Mouse (Mus musculus) heart, embryonic 12.5 days (tissue): ENCODE results near the gene Casz1. TPM values are rescaled to one million over a fixed set of nuclear protein-coding genes. Genes with fewer than 3 reads are reported as not detected.

Source experiments
- ATAC-seq: fragments of 200-750 bp; cut with Nextera tagmentation; 2 replicates; pipeline ENCODE4 v1.8.0; 2017; ENCODE audit warnings: moderate TSS enrichment, moderate library complexity; ENCODE audit not compliant: insufficient number of reproducible peaks, low FRiP score
- H3K27ac ChIP-seq: fragments of 300-500 bp; sonication (generic); 2 replicates; pipeline ENCODE4 v1.5.1; 2016; ENCODE audit warnings: mild to moderate bottlenecking, moderate library complexity; ENCODE audit not compliant: poor library complexity, severe bottlenecking
- H3K27me3 ChIP-seq: fragments of 300-500 bp; sonication (generic); replicated peaks from 2 replicates; pipeline ENCODE4 v1.6.1; 2016; ENCODE audit warnings: mild to moderate bottlenecking, moderate library complexity
- H3K36me3 ChIP-seq: fragments of 300-500 bp; sonication (generic); 2 replicates; pipeline ENCODE4 v1.6.1; 2016; ENCODE audit warnings: mild to moderate bottlenecking, moderate library complexity
- H3K4me1 ChIP-seq: fragments of 300-500 bp; sonication (generic); replicated peaks from 2 replicates; pipeline ENCODE4 v1.6.1; 2016; ENCODE audit warnings: mild to moderate bottlenecking
- H3K4me2 ChIP-seq: fragments of 300-500 bp; sonication (generic); 2 replicates; pipeline ENCODE4 v1.6.1; 2016; ENCODE audit warnings: mild to moderate bottlenecking, moderate library complexity
- H3K4me3 ChIP-seq: fragments of 300-500 bp; sonication (generic); 2 replicates; pipeline ENCODE4 v1.5.1; 2016; ENCODE audit warnings: mild to moderate bottlenecking
- H3K9ac ChIP-seq: fragments of 300-500 bp; sonication (generic); 2 replicates; pipeline ENCODE4 v1.6.1; 2016; ENCODE audit warnings: mild to moderate bottlenecking, moderate library complexity
- H3K9me3 ChIP-seq: fragments of 300-500 bp; sonication (generic); replicated peaks from 2 replicates; pipeline ENCODE4 v1.6.1; 2016; ENCODE audit warnings: mild to moderate bottlenecking, moderate library complexity
- WGBS: fragments of 180-500 bp; shearing (Covaris S2); methylation state at CpG from one replicate; pipeline ENCODE4 v1.1.7; 2016; 5-methylcytosine and 5-hydroxymethylcytosine counted together
- polyA plus RNA-seq: library from polyadenylated mRNA; unstranded; fragments of >200 nt; fragmentation: Nextera tagmentation; extraction: Ambion mirVana; gene quantifications from 2 replicates; pipeline ENCODE4 v1.2.1, GENCODE M21; 2016

The Casz1 gene
- polyA plus RNA-seq, 1 experiment from 2014 or later: 23.6 TPM

- 82% methylated on average over 12 of the region's 12 CpGs for WGBS
- no peak for ATAC-seq
- Histone ChIP-seq H3K9me3 (no peaks in the 10 kb centered on the region), H3K27ac (no peak overlapping the region), H3K4me2 (no peak overlapping the region), H3K9ac (no peak overlapping the region), H3K36me3 (peaks cover 57% of the 10 kb centered on the region), H3K4me1 (peaks cover 74% of the 10 kb centered on the region), H3K4me3 (no peak overlapping the region), H3K27me3 (no peaks in the 10 kb centered on the region)
These were observed 132.5 kb downstream of the Casz1 start for GRCm38 (mm10) chr4:148936727-148937126.

DNA sequence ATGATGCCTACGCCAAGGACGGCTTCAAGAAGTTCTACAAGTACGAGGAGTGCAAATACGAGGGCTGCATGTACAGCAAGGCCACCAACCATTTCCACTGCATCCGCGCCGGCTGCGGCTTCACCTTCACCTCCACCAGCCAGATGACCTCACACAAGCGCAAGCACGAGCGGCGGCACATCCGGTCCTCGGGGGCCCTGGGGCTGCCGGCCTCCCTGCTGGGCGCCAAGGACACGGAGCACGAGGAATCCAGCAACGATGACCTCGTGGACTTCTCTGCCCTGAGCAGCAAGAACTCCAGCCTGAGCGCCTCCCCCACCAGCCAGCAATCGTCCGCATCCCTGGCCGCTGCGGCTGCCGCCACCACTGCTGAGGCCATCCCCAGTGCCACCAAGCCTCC is 134.3 kb downstream of the Casz1 start:
- no peaks in the 10 kb centered on the region for H3K9me3 ChIP-seq
- no peak overlapping the region for H3K4me2 ChIP-seq
- H3K4me1 ChIP-seq: peaks cover 58% of the 10 kb centered on the region
- H3K9ac ChIP-seq: peak overlapping the region; percentile 33; the same call in 1 of the 2 replicates
- peaks cover 57% of the 10 kb centered on the region for H3K36me3 ChIP-seq
- H3K27ac ChIP-seq: peak overlapping the region; percentile 14; the same call in 1 of the 2 replicates
- WGBS: 83% methylated on average over 26 of the region's 26 CpGs
- peaks cover 9% of the 10 kb centered on the region; the same call in 1 of the 2 replicates for H3K27me3 ChIP-seq
- H3K4me3 ChIP-seq: no peak overlapping the region
- ATAC-seq: no peak

GRCm38 (mm10) chr4:148940674-148941211 is 136.5 kb downstream of the Casz1 start:
- Histone ChIP-seq H3K36me3 (peaks cover 70% of the 10 kb centered on the region), H3K9ac (peak overlapping the region; percentile 61), H3K27ac (peak overlapping the region; percentile 60), H3K4me2 (peak overlapping the region; percentile 56), H3K27me3 (peaks cover 19% of the 10 kb centered on the region), H3K4me3 (peak overlapping the region; percentile 2; the same call in 1 of the 2 replicates), H3K4me1 (peaks cover 36% of the 10 kb centered on the region), H3K9me3 (no peaks in the 10 kb centered on the region)
- WGBS: 16% methylated on average over 25 of the region's 25 CpGs
- ATAC-seq: peak; percentile 85

DNA sequence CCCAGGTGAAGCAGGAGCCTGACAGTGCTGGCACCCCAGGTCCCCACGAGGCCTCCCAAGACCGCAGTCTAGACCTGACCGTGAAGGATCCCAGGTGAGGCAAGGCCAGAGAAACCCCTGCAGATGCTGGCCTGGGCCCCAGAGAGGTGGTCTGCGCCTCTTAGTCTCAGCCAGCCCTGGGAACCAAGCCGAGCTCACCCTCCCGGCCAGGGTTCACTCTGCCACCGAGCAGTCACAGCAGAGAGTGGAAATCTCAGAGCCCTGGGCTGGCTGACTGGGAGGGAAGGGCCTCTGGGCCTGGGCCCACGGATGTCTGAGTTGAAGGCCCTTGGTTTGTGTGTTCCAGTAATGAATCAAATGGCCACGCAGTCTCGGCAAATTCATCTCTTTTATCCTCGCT is 137.1 kb downstream of the Casz1 start:
- no peak for ATAC-seq
- H3K36me3 ChIP-seq: peaks cover 72% of the 10 kb centered on the region

DNA sequence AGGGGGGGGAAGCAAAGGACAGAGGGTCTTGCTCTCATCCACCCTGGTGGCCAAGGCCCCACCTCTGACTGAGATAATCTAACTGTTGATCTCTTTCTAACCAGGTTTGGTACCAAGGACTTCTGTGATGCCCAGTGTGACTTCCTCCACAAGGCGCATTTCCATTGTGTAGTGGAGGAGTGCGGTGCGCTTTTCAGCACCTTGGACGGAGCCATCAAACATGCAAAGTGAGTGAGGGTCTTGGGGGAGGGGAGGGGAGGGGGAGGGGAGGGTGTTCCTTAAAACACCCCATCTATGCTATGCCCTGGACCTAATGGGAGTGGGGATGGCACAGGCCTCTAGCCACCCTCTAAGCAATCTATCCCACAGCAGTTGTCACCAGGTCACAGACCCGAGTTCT is 138.9 kb downstream of the Casz1 start:
- peaks cover 73% of the 10 kb centered on the region for H3K36me3 ChIP-seq
- H3K9ac ChIP-seq: no peak overlapping the region
- H3K4me3 ChIP-seq: no peak overlapping the region
- peaks cover 38% of the 10 kb centered on the region for H3K4me1 ChIP-seq
- H3K27ac ChIP-seq: no peak overlapping the region
- no peak overlapping the region for H3K4me2 ChIP-seq
- WGBS: 38% methylated on average over 5 of the region's 5 CpGs
- peaks cover 19% of the 10 kb centered on the region for H3K27me3 ChIP-seq
- H3K9me3 ChIP-seq: no peaks in the 10 kb centered on the region
- ATAC-seq: no peak

More for the DNA sequence above, 137.1 kb downstream of the Casz1 start:
- Histone ChIP-seq H3K9me3 (no peaks in the 10 kb centered on the region), H3K27ac (peak overlapping the region; percentile 60), H3K27me3 (peaks cover 19% of the 10 kb centered on the region), H3K4me1 (peaks cover 30% of the 10 kb centered on the region), H3K4me2 (no peak overlapping the region), H3K4me3 (no peak overlapping the region), H3K9ac (peak overlapping the region; percentile 61; the same call in 1 of the 2 replicates)
- 65% methylated on average over 11 of the region's 11 CpGs for WGBS

DNA sequence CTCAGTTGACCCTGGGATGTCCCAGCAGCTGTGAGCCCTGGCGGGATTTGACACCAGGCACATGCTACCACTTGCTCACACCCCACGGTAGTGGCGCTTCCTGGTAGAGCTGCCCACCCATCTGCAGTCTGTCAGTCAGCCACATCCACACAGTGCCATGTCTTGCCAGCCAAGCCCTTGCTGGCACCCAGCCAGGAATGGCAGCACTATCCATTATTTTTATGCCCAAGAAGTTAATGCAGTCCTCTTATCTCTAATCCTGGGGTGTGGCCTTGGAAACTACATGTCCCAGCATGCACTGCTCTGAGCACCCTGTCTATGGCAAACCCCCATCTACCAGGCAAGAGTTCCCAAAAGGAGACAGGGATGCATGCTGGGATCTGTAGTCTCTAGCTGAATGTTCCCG is 141.2 kb downstream of the Casz1 start:
- Histone ChIP-seq H3K4me3 (no peak overlapping the region), H3K9me3 (no peaks in the 10 kb centered on the region), H3K9ac (no peak overlapping the region), H3K27ac (no peak overlapping the region), H3K36me3 (peaks cover 77% of the 10 kb centered on the region), H3K27me3 (peaks cover 30% of the 10 kb centered on the region), H3K4me2 (no peak overlapping the region), H3K4me1 (peaks cover 20% of the 10 kb centered on the region)
- WGBS: 56% methylated on average over 4 of the region's 4 CpGs
- ATAC-seq: 0 out of 2 replicates have a peak, but pooled peaks have one; percentile 1

DNA sequence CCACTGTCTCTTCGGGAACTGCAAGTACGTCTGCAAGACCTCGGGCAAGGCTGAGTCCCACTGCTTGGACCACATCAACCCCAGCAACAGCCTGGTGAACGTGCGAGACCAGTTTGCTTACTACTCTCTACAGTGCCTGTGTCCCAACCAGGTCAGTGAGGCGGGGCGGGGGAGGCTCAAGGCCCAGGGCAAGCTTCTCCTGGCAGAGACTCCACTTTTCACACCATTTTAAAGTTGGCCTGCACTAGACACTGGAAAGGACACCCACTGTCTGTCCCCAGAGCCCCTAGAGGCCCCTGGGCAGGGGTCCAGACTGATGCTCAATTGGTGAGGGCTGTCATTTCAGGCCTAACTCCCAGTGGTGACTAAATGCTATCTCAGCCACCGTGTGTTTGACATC is 141.8 kb downstream of the Casz1 start:
- Histone ChIP-seq H3K36me3 (peaks cover 77% of the 10 kb centered on the region), H3K27me3 (peaks cover 31% of the 10 kb centered on the region), H3K27ac (no peak overlapping the region), H3K4me3 (no peak overlapping the region), H3K4me2 (no peak overlapping the region), H3K9ac (no peak overlapping the region), H3K9me3 (no peaks in the 10 kb centered on the region), H3K4me1 (peaks cover 20% of the 10 kb centered on the region)
- 83% methylated on average over 8 of the region's 8 CpGs for WGBS
- no peak for ATAC-seq

DNA sequence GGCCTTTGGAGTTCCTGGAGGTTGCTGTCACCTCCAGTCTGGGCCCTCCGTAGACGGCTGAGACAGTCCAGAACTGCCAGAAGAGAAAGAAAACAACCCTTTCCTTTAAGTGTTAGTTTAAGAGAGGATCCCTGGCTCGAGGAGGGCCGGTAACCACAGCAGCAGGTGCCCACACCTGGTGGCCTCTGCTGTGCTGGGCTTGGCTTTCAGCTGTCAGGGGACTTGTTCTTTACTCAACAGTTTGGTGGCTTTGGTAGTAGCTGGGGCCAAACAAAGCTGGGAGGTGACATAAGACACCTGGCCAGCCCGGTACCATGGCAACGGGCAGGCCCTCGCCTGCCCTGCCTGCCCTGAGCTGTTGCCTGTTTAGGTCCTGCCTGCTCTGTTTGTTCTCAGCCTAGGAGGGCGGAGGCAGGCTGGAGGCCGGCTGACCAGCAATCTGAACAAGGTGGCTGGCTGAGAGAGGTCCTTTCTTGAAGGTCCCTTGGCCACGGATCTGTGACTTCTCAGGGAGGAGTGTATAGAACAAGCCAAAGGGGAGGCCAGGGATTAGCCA is 143.7 kb downstream of the Casz1 start:
- H3K4me1 ChIP-seq: peaks cover 35% of the 10 kb centered on the region
- peaks cover 83% of the 10 kb centered on the region for H3K36me3 ChIP-seq
- H3K9ac ChIP-seq: no peak overlapping the region; the same call in 1 of the 2 replicates
- no peaks in the 10 kb centered on the region for H3K9me3 ChIP-seq
- peaks cover 35% of the 10 kb centered on the region for H3K27me3 ChIP-seq
- ATAC-seq: no peak
- no peak overlapping the region for H3K27ac ChIP-seq
- no peak overlapping the region for H3K4me3 ChIP-seq
- no peak overlapping the region for H3K4me2 ChIP-seq
- 48% methylated on average over 10 of the region's 10 CpGs for WGBS

DNA sequence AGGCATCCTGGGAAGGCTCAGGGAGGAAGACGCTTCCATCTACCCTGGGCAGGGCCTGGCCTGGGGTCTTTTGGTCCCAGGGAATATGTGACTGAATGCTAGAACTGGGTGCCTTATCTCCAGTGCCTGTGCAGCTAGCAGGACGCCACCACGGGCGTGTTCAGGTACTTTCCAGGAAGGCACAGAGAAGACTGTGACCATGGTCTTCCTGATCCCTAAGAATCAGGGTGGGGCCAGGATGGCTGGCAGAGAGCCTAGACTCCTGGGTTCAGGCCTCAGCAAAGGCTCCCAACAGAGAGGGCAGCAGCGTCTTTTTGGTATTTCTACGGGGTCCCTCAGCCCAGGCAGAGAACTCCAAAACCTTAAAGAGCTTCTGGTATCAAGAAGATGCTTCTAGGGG is 146.3 kb downstream of the Casz1 start:
- peaks cover 42% of the 10 kb centered on the region for H3K4me1 ChIP-seq
- H3K36me3 ChIP-seq: peaks cover 65% of the 10 kb centered on the region
- no peaks in the 10 kb centered on the region for H3K9me3 ChIP-seq
- no peak for ATAC-seq
- H3K4me2 ChIP-seq: no peak overlapping the region
- H3K4me3 ChIP-seq: no peak overlapping the region
- H3K27me3 ChIP-seq: peaks cover 29% of the 10 kb centered on the region
- H3K9ac ChIP-seq: peak overlapping the region; percentile 25; the same call in 1 of the 2 replicates
- H3K27ac ChIP-seq: peak overlapping the region; percentile 69
- WGBS: 59% methylated on average over 6 of the region's 6 CpGs

- peak overlapping the region; percentile 25; the same call in 1 of the 2 replicates for H3K4me2 ChIP-seq
- peak overlapping the region; percentile 42 for H3K9ac ChIP-seq
- H3K9me3 ChIP-seq: no peaks in the 10 kb centered on the region
- WGBS: 39% methylated on average over 25 of the region's 25 CpGs
- peaks cover 29% of the 10 kb centered on the region for H3K27me3 ChIP-seq
- H3K36me3 ChIP-seq: peaks cover 59% of the 10 kb centered on the region
- H3K4me1 ChIP-seq: peaks cover 42% of the 10 kb centered on the region
- peak overlapping the region; percentile 69 for H3K27ac ChIP-seq
- ATAC-seq: 0 out of 2 replicates have a peak, but pooled peaks have one; percentile 23
- no peak overlapping the region for H3K4me3 ChIP-seq
These were observed 146.9 kb downstream of the Casz1 start for GRCm38 (mm10) chr4:148950932-148951650.

- peaks cover 44% of the 10 kb centered on the region for H3K4me1 ChIP-seq
- H3K9ac ChIP-seq: peak overlapping the region; percentile 62
- 7% methylated on average over 44 of the region's 44 CpGs for WGBS
- H3K4me2 ChIP-seq: peak overlapping the region; percentile 67
- H3K36me3 ChIP-seq: peaks cover 52% of the 10 kb centered on the region
- no peak for ATAC-seq
- H3K27ac ChIP-seq: peak overlapping the region; percentile 69; the same call in 1 of the 2 replicates
- peak overlapping the region; percentile 34 for H3K4me3 ChIP-seq
- peaks cover 29% of the 10 kb centered on the region for H3K27me3 ChIP-seq
- H3K9me3 ChIP-seq: no peaks in the 10 kb centered on the region
These were observed 147.6 kb downstream of the Casz1 start for GRCm38 (mm10) chr4:148951821-148952291.
